Mouse (Mus musculus): ENCODE data around the gene Rnf26.

- no peak for TF ChIP-seq POLR2A (IDR thresholded peaks at IDR 0.05; ENCODE audit: insufficient read depth, low read depth, low read length)
- TF ChIP-seq CTCF (IDR thresholded peaks at IDR 0.05; ENCODE audit: insufficient read depth, low read depth, low read length), result peak; percentile 77
Observed at GRCm38 (mm10) chr9:44093612-44094503, 19.5 kb downstream of the Rnf26 start.
